Mouse (Mus musculus): ENCODE results near the gene Shank1. TPM values are rescaled to one million over a fixed set of nuclear protein-coding genes. Genes with fewer than 3 reads are reported as not detected.

Shank1 gene
- total RNA-seq, 4 experiments from 2014 or later, result 568 to 623 (median 583) TPM

DNA sequence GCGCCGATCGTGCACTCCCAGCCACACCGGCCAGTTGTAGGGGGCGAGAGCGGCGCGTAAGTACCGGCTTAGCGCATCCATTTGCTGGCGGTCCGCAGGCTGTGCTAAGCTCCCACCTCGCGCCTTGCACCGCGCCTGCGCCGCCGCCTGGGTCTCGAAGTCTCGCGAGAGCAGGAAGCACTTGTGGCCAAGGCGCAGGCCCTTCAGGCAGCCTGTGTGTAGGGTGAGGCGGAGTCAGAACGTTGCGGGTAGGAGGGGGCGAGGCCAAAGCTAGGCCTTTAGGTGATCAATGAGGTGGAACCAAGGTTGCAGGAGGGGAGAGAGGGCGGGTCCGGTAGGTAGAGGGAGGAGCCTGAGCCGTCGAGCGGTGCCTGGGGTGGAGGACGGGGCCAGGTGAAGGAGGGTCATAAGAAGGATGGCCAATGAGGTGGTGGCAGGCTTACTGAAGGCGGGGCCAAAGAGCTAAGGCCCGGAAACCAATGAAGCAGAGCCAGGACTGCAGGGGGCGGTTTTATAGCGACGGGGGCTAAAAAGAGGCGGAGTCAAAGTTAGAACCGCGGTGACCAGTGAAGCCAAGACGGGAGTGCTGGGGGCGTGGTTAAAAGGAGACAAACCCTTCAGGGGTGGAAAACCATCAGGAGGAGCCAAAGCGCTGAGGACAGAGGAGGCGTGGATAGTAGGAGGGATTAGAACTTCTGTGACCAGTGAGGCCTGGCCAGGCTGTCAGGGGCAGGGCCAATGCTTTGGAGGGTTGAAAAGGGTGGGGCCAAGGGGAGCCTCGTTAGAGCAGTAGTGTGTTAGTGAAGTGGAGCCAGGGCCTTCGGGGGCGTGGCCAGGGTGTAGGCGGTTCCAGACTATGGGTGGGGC, 5.0 kb upstream of the Shank1 start:
- DNase-seq (ENCODE audit: low spot score in 2 of 2), result peak; percentile 97 to 98

DNA sequence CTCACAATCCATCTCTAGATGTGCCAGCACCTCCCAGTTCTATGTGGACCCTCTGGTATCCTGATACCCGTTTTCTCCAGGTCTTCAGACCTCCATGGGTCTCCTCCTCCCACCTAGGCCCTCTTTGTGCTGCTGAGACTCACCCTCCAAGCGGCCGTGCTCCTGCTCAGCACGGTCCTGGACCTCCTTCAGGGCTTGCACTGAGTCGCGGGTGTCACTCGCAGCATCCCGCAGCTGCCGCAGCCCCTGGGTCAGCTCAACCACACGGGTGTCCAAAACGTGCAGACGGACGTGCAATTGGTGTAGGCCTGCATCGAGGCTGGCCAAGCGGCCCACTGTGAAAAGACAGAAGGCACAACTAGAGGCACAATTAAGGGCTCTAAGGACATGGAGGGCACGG, 4.4 kb upstream of the Shank1 start:
- DNase-seq (ENCODE audit: low spot score in 2 of 2), result no peak

DNA sequence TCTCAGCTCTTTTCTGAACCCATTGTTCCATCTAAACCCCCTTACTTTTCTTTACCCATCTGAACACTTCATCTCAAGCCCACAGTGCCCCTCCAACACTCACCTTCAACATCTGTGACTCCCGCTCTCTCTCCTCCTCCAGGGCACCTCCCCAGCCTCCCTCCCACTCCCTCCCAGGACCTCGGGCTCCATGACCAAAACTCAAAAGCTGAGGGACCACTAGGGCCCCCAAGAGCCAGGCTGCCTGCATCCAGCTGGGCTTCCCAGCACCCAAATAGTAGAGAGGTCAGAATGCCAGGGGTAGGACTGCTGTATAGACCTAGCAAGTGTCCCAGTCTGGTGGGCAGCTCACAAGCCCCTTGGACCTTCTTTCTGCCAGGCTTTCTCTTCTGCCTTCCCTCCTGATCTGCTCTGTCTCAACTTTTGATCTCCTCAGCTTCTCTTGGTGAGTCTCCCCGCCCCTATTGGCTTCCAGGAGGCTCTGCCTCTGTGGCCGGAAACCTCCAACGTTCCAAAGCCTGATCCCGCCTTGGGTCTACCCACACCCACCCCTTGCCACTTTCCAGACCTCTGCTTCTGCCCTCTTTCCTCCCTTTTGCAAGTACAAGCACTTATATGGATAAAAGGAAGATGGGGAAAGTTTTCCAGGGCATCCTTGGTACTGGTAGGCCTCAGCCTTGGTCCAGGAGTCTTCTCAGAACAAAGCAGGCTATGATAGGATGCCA, 3.4 kb upstream of the Shank1 start, which contains the start of gene Clec11a:
Gene Clec11a, minus strand, starts transcription at position 387 of the 725 bp plus-strand sequence.
- DNase-seq (ENCODE audit: low spot score in 2 of 2), result no peak

GRCm38 (mm10) chr7:44307261-44308020, 2.6 kb upstream of the Shank1 start:
- DNase-seq (ENCODE audit: low spot score in 2 of 2), result no peak

GRCm38 (mm10) chr7:44310285-44310877, 328 bp downstream of the Shank1 start:
- DNase-seq (ENCODE audit: low spot score in 2 of 2), result no peak

GRCm38 (mm10) chr7:44310878-44311712, 1.0 kb downstream of the Shank1 start:
- DNase-seq (ENCODE audit: low spot score in 2 of 2), result no peak

GRCm38 (mm10) chr7:44311713-44312304, 1.8 kb downstream of the Shank1 start:
- no peak for DNase-seq (ENCODE audit: low spot score in 2 of 2)

- no peak for DNase-seq (ENCODE audit: low spot score in 2 of 2)
Measured at GRCm38 (mm10) chr7:44312484-44312883, 2.4 kb downstream of the Shank1 start.

- DNase-seq (ENCODE audit: low spot score in 2 of 2), result no peak
Measured at GRCm38 (mm10) chr7:44317913-44318312, 7.9 kb downstream of the Shank1 start.

GRCm38 (mm10) chr7:44320886-44321285, 10.8 kb downstream of the Shank1 start:
- peak in 1 of 2 experiments; percentile 77 for DNase-seq (ENCODE audit: low spot score in 2 of 2)

- no peak for DNase-seq (ENCODE audit: low spot score in 2 of 2)
Measured at GRCm38 (mm10) chr7:44322290-44322689, 12.2 kb downstream of the Shank1 start.

DNA sequence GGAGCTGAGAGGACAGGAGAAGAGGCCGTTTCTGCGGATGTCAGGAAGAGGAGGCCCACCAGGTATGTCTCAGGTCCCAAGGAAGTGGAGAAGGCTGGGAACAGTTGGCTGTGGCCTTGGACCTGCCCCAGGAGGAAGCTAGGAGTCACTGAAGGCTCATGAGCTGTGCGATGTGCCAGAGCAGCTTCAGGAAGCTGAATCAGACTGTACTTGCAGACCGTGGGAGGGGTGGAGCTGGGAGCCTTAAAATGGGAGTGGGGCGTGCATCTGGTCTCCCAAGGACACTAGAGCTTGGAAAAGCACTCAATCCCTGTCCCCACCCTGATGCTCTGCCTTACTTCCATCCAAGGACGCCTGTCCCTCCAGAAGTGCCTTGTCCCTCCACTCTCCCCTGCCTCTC, 16.6 kb downstream of the Shank1 start:
- no peak for DNase-seq (ENCODE audit: low spot score in 2 of 2)

DNA sequence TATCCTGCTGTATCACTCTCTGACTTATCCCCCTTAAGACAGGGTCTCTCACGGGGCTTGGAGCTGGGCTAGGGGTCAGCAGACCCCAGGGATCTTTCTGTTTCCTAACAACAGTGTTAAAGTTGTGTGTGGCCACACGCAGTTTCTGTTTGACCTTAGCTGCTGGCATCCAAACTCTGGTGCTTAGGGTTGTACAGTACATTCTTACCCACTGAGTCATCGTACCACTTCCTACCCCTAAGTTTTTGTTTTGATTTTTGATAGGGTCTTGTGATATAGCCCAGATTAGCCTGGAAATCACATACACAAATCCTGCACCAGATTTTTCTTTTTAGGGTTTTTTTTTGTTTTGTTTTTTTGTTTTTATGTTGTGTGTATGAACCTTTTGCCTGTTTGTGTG, 22.3 kb downstream of the Shank1 start:
- DNase-seq (ENCODE audit: low spot score in 2 of 2), result no peak

GRCm38 (mm10) chr7:44334139-44334538, 24.1 kb downstream of the Shank1 start:
- DNase-seq (ENCODE audit: low spot score in 2 of 2), result no peak

DNA sequence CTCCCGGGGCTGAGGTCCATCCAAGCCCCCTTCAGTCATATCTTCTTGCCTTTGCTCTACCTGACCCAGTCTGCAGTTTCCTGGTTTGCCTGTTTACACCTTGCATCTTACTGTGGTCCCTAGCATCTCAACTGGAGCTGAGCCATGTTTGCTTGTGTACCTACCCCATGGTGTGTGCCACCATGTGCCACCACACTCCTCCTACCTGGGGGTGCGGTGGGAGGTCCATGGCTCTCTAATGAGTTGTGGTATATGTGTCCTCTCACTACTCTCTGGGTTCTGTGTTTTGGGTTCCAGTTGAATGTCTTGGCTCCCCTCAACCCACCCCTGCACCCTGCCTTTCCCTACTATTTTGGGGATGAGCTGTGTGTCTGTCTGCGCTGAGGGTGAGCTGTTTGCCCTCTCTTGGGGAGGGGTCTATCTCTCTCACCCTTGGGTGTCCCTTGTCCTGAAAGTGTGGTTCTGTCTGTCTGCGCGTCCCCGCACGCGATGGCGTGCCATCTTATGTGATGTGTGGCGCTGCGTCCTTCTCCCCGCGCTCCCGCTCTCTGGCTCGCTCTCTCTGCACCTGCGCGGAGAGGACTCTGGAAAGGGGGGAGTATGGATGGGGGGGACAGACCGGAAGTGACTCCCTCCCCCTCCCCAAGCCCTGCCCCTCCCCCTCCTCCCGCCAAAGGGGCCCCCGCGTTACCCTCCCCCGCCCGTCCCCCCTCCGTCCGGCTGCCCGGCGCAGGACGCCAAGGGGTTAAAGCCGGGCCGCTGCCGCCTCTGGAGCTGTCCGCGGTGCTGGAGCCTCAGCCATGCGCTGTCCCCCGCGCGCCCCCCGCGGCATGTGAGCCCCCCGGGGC, 25.2 kb downstream of the Shank1 start:
- no peak for DNase-seq (ENCODE audit: low spot score in 2 of 2)

DNA sequence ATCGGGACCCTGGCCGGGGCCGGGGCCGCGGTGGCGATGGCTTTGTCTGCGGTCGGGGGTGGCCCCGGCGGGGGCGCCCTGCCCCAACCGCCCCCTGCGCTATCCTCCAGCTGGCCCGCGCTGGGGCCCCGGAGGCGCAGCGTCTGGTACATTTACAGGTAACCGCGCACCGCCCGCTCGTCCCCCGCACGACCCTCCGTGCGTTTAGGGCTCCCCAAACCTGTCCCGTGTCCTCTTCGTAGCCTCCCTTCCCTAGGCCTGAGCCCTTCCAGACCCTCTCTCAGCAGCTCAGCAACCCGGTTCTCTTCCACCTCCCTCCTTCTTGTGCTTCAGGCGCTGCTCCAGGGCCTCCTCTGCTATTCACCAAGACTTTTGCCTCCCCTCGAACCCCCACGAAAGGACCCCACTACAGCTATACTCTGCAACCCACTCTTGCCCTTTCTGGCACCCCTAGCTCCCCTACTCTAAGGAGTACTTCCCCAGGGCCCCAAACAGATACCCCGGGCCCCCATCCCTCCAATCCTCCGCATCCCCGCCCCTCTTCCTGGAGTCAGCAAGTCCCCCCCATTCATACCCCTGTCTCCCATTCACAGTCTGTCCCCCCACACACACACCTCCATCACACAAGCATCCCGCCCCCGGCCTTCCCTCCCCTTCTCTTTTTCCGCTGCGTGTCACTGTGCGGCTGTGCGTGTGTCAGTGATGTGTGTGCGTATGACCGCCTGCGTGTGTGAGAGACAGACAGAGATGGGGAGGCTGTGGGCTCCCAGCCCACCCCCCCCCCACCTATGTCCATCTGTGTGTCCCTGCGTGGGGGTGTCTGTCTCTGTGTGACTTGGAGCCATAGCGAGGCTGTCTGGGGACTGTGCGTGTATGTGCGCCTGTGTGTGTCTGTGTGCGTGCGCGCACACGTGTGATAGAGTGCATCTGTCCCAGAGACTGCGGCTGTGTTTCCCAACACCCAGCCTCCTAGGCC, 26.3 kb downstream of the Shank1 start:
- DNase-seq (ENCODE audit: low spot score in 2 of 2), result no peak

GRCm38 (mm10) chr7:44337121-44337849, 27.2 kb downstream of the Shank1 start:
- no peak for DNase-seq (ENCODE audit: low spot score in 2 of 2)
